Mouse (Mus musculus) cerebellum, adult 9-10 months (tissue): ENCODE measurements around the gene Cdon.

Experiments
- DNase-seq: peaks from one replicate; pipeline ENCODE4 v3.0.0; 2022

Cdon gene

DNA sequence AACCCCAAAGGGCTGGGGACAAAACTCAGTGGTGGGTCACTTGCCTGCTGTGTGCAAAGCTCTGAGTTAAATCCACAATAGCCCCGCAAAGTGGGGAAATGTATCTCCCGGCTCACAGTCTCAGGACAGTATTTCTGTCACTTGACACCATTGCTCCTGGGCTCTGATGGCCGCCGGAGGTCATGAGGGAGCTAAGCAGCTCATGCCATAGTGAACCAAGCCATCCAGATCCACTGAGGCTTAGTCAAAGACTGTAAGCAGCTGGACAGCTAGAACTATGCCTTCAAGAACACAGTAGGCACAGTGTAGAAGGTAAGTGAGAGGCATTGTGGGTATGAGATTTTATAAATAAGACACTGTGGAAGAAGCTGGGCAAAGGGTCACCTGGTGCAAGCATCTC lies 74.0 kb downstream of the Cdon start:
- DNase-seq = no peak

- DNase-seq = no peak
These were observed 74.5 kb downstream of the Cdon start for GRCm38 (mm10) chr9:35495471-35495870.

GRCm38 (mm10) chr9:35499946-35500345 lies 79.0 kb downstream of the Cdon start:
- no peak for DNase-seq

DNA sequence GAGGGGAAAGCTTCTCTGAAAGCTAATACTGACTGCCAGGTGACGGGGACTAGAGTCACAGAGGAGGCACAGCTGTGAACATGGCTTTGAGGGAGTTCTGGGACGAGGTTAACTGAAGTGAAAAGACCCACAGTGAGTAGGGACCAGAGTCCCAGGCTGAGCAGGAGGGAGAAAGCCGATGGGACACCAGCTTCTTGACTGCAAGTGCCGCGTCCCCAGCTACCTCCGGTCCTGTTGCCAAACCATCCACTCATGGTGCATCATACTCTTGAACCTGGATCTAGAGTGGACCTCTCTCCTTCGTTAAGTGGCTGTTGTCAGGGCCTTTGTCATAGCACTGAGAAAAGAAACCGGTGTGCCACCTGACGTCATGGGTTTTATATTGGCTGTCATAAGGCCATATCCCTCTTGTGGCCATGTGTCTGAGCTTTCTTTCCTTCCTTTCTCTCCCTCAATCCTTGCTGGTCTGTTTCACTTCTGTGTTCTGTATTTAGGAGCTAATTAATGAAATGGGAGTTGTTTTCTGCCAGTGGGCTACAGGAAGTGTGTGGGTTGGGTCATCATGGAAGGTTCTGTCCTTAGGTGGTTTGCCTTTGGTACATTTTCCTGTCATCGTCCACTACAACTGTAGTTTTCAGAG lies 81.6 kb downstream of the Cdon start:
- no peak for DNase-seq

DNA sequence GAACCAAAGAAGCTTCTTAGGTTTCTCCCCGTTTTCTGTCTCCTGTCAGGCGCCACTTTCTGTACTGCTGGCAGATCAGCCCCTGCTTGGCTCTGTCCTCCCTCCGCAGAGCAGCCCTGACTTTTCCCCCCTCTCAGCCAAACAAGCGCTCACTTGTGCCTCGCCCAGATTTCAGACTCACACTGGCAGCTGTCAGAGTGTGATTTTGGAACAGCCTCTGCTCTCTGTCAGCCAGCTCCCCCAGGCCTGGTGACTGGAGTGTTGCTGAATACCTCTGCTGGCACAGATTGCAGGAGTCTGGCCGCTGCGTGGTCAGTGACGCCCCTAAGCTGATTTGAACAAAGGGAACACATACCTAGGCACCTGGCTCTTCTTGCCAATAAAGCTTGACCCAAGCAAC lies 87.3 kb downstream of the Cdon start:
- DNase-seq = peak; percentile 34

GRCm38 (mm10) chr9:35513900-35514299 lies 93.0 kb downstream of the Cdon start:
- no peak for DNase-seq

- no peak for DNase-seq
These were observed 95.3 kb downstream of the Cdon start for GRCm38 (mm10) chr9:35516182-35516581.

GRCm38 (mm10) chr9:35516711-35517110 lies 95.8 kb downstream of the Cdon start:
- DNase-seq = no peak

- DNase-seq = no peak
These were observed 97.2 kb downstream of the Cdon start, which contains the start of gene Gm1113 for GRCm38 (mm10) chr9:35518169-35518568. Gm1113 (minus strand) TSS chr9:35518269.

GRCm38 (mm10) chr9:35520631-35521348 lies 99.9 kb downstream of the Cdon start:
- no peak for DNase-seq

DNA sequence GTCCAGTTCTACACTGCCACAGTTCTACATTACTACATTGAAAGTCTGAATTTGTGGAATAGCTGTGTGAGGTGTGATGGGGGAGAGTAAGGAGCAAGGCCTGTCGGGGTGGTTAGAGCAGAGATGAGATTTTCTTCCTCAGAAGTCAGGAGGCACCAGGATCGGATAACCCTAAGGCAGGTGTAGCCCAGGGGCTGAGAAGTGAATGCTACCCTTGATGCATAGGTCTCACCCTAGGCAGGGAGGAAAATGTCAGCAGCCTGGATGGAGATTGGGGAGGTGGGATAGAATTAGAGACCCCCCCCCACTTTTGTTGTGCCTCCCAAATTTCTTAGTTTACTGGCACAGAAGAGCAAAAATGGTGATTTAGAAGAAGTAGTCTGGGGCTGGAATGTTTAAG lies 101.3 kb downstream of the Cdon start:
- DNase-seq = no peak

GRCm38 (mm10) chr9:35522821-35523515 lies 102.0 kb downstream of the Cdon start:
- peak; percentile 26 for DNase-seq

GRCm38 (mm10) chr9:35523541-35523940 lies 102.6 kb downstream of the Cdon start:
- peak; percentile 67 for DNase-seq

DNA sequence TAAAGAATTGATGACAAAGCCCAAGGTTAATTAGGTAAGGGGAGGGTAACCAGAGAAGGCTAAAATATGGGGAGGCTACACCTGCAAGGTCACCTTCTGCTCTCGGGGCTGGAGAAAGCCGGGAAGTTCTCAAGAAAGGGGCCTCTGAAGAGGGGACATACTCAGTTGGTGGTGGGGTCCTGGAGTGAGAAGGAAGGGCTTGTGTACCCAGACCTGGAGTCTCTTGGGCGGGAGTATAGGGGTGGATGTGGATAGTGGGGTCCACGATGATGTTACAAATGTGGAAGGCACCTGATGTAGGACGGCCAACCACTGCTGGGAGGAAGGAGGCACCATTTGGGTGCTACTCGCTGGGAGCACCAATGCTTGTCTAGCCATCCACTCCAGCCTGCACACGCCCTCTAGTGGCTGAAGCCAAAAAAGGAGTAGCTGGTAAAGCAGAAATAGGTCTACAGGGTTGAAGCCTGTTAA lies 103.0 kb downstream of the Cdon start:
- peak; percentile 87 for DNase-seq

GRCm38 (mm10) chr9:35529141-35529540 lies 108.2 kb downstream of the Cdon start:
- DNase-seq = no peak

GRCm38 (mm10) chr9:35529796-35530195 lies 108.9 kb downstream of the Cdon start:
- DNase-seq = no peak

- DNase-seq = no peak
These were observed 112.3 kb downstream of the Cdon start for GRCm38 (mm10) chr9:35533266-35533665.

GRCm38 (mm10) chr9:35535110-35535509 lies 114.2 kb downstream of the Cdon start:
- peak; percentile 78 for DNase-seq

DNA sequence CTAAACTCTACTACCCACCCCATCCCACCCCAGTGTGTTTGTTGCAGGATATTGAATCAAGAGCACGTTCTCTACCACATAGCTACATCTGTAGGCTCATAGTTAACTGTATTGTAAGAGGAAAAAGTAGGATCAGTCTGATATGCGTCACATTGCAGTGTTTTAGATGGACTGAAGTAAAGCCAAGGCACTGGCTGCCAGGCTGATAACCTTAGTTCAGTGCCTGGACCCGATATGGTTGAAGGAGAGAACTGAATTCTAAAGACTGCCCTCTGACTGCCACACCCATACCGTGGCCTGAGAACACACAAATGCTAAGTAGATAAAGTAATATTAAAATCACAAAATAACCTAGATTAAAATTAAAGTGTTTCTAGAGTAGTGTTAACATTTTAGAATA lies 114.9 kb downstream of the Cdon start:
- DNase-seq = no peak

DNA sequence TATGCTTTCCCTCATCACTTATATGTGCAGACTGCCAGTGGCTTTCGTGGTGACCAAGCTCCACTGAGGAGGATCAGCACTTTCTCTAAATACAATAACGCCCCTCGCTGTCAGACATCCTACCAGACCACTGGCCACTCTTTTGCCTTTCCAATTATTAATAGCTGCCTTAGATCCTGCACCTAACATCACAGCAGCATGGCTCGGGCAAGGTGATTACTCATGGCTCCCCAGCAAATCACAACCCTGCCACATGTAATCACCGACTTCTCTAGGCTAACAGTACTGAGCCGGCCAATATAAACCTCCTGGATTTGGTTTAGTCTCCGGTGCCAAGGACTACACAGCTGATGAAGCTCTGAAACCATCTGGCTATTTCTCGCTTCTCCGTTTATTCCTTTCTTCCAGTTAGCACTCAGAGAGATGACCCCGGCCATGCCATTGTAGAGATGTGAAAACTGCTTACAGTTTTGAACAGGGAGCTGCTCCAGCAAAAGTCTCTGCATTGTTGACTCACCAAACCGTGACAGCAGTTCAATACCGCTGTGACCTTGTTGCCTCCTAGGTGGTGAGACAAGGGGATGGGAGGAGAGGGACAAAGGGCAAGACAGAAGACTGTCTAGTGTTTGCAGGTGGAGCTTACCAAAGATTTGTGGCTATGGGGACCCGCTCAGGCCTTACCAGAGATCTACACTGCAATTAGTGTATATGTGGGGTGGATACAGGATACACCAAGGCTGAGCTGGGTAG lies 118.2 kb downstream of the Cdon start:
- DNase-seq = no peak

- no peak for DNase-seq
These were observed 120.1 kb downstream of the Cdon start for GRCm38 (mm10) chr9:35541024-35541423.

GRCm38 (mm10) chr9:35541488-35541887 lies 120.6 kb downstream of the Cdon start:
- DNase-seq = peak; percentile 80

DNA sequence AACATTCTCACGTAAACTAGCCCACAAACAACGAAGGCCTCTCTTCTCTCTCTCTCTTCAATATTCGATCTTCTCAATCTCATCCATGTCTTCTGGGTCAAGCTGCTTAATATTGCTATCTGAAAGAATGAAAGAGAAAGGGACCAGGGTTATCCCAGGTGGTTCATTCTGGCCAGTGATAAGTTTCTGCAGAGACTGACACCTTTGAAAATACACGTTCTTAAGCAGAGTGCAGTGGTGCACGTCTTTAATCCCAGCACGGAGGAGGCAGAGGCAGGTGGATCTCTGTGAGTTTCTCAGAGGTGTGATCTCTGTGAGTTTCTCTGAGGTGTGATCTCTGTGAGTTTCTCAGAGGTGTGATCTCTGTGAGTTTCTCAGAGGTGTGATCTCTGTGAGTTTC lies 121.0 kb downstream of the Cdon start:
- DNase-seq = no peak
